Mouse (Mus musculus) liver, embryonic 14.5 days (tissue): ENCODE measurements around the gene Apobec1. TPM values are rescaled to one million over a fixed set of nuclear protein-coding genes. Genes with fewer than 3 reads are reported as not detected.

Source experiments
- ATAC-seq: fragments of 200-750 bp; cut with Nextera tagmentation; 2 replicates; pipeline ENCODE4 v1.8.0; 2017; ENCODE audit warnings: moderate number of reproducible peaks, mild to moderate bottlenecking, moderate library complexity; ENCODE audit not compliant: insufficient read depth
- DNase-seq, 3 experiments: peaks; one replicate each; pipeline ENCODE4 v3.0.0-alpha.2; 2012 to 2013; ENCODE audit warnings: low read depth in 3 of 3, low spot score in 3 of 3
- H3K27ac ChIP-seq: fragments of 300-500 bp; sonication (generic); 2 replicates; pipeline ENCODE4 v1.5.1; 2014; ENCODE audit warnings: moderate library complexity, mild to moderate bottlenecking, control low read depth, inconsistent platforms
- H3K27me3 ChIP-seq: fragments of 300-500 bp; sonication (generic); 2 replicates; pipeline ENCODE4 v1.6.1; 2014; ENCODE audit warnings: mild to moderate bottlenecking, low read length, moderate library complexity; ENCODE audit not compliant: control insufficient read depth, insufficient read depth
- H3K36me3 ChIP-seq: fragments of 300-500 bp; sonication (generic); replicated peaks from 2 replicates; pipeline ENCODE4 v1.6.1; 2014; ENCODE audit warnings: low read depth; ENCODE audit not compliant: control insufficient read depth, insufficient read depth
- H3K4me1 ChIP-seq, 2 experiments: fragments of 200-500 bp in 1 of 2; fragments of 300-500 bp in 1 of 2; sonication (generic) in 1 of 2; replicated peaks; 2 replicates each; pipeline ENCODE4 v1.6.1; 2012 to 2014; ENCODE audit warnings: antibody characterized with exemption in 1 of 2, inconsistent platforms in 1 of 2, low read length in 1 of 2; ENCODE audit not compliant: control insufficient read depth in 2 of 2, insufficient read depth in 2 of 2
- H3K4me2 ChIP-seq: fragments of 300-500 bp; sonication (generic); 2 replicates; pipeline ENCODE4 v1.6.1; 2014; ENCODE audit warnings: low read depth, mild to moderate bottlenecking, control low read depth, moderate library complexity
- H3K4me3 ChIP-seq, 2 experiments: fragments of 200-500 bp in 1 of 2; fragments of 300-500 bp in 1 of 2; sonication (generic) in 1 of 2; 2 replicates each; pipeline ENCODE4 v1.5.1; 2012 to 2014; ENCODE audit warnings: low read depth in 2 of 2, low read length in 2 of 2, mild to moderate bottlenecking in 2 of 2, control low read depth in 1 of 2, inconsistent platforms in 1 of 2, moderate library complexity in 1 of 2; ENCODE audit not compliant: insufficient read depth in 1 of 2
- H3K9ac ChIP-seq: fragments of 300-500 bp; sonication (generic); replicated peaks from 2 replicates; pipeline ENCODE4 v1.6.1; 2014; ENCODE audit warnings: mild to moderate bottlenecking, control low read depth, moderate library complexity
- H3K9me3 ChIP-seq: fragments of 300-500 bp; sonication (generic); 2 replicates; pipeline ENCODE4 v1.6.1; 2016; ENCODE audit warnings: low read length, mixed read lengths; ENCODE audit not compliant: control insufficient read depth
- CTCF ChIP-seq: IDR thresholded peaks from 2 replicates; pipeline ENCODE4 v1.5.1; 2016; ENCODE audit warnings: antibody characterized with exemption, low read depth, control low read depth
- EP300 ChIP-seq: IDR thresholded peaks from 2 replicates; pipeline ENCODE4 v1.6.1; 2016; ENCODE audit warnings: antibody characterized with exemption, low read depth
- WGBS: fragments of 180-500 bp; shearing (Covaris S2); extraction: QIAGEN DNeasy Blood & Tissue Kit; methylation state at CpG from one replicate; pipeline ENCODE4 v1.1.7; 2014; ENCODE audit not compliant: insufficient replicate concordance; 5-methylcytosine and 5-hydroxymethylcytosine counted together
- polyA plus RNA-seq, 2 experiments: library from polyadenylated mRNA; depleted of rRNA in 1 of 2; stranded (reverse) in 1 of 2; unstranded in 1 of 2; fragments of >200 nt; fragmentation: Nextera tagmentation in 1 of 2; extraction: Ambion mirVana in 1 of 2; gene quantifications; 2 replicates each; pipeline versions ENCODE4 v1.2.1 to v1.2.3; 2012 to 2014

Gene Apobec1
- polyA plus RNA-seq, 2 experiments, result 4.2 to 4.3 TPM

DNA sequence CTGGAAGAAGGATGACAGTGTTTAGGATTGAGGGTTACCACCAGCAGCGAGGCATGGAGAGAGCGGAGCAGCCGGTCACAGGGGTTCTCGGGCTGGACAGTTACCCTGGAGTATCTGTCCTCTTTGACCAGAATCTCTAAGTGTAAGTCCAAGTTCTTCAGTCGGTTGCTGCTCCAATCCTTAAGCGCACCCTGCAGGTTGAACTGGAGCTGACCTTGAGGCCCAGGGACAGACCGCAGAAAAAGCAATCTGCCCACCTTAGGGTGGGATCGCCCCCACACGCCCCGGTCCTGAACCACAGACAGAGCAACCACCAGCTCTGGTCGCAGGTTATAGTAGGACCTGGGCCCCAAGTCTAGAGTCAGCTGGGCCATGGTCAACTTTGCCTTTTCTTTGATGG, 4.4 kb upstream of the Apobec1 start:
- Histone ChIP-seq H3K4me2 (no peak overlapping the region), H3K4me3 (no peak overlapping the region)
- no peak for ATAC-seq

DNA sequence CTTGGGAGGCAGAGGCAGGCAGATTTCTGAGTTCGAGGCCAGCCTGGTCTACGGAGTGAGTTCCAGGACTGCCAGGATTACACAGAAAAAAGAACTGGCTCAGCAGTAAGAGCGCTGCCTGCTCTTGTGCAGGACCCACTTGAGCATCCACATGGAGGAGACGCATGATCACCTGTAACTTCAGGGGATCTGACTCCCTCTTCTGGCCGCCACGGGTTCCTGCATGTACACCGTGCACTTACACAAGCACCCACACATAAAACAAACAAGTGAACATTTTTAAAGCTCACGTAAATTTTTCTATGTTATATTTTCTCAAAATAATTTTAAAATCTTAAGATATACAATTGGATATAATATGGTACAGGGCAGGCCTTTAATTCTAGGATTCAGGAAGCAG, 3.2 kb upstream of the Apobec1 start:
- 69% methylated on average over 8 of the region's 8 CpGs for WGBS
- H3K27ac ChIP-seq, result no peak overlapping the region
- H3K4me1 ChIP-seq, result peaks cover 0 to 9% of the 10 kb centered on the region in 2 experiments; a peak in 2 of 4 replicates
- no peaks in the 10 kb centered on the region for H3K27me3 ChIP-seq
- H3K4me2 ChIP-seq, result no peak overlapping the region
- no peaks in the 10 kb centered on the region for H3K36me3 ChIP-seq
- DNase-seq (no peak), ATAC-seq (no peak)
- no peak overlapping the region for H3K4me3 ChIP-seq
- H3K9ac ChIP-seq, result no peak overlapping the region
- no peaks in the 10 kb centered on the region for H3K9me3 ChIP-seq
- TF ChIP-seq CTCF (peak; percentile 68), EP300 (no peak)

More for the DNA sequence above, 4.4 kb upstream of the Apobec1 start:
- H3K27ac ChIP-seq, result no peak overlapping the region
- TF ChIP-seq EP300, result no peak
- no peak for TF ChIP-seq CTCF
- H3K9ac ChIP-seq, result no peak overlapping the region
- no peaks in the 10 kb centered on the region for H3K27me3 ChIP-seq
- no peaks in the 10 kb centered on the region for H3K36me3 ChIP-seq
- H3K9me3 ChIP-seq, result no peaks in the 10 kb centered on the region
- WGBS, result 83% methylated on average over 11 of the region's 11 CpGs
- H3K4me1 ChIP-seq, result peaks cover 0 to 9% of the 10 kb centered on the region in 2 experiments; a peak in 2 of 4 replicates
- no peak for DNase-seq

DNA sequence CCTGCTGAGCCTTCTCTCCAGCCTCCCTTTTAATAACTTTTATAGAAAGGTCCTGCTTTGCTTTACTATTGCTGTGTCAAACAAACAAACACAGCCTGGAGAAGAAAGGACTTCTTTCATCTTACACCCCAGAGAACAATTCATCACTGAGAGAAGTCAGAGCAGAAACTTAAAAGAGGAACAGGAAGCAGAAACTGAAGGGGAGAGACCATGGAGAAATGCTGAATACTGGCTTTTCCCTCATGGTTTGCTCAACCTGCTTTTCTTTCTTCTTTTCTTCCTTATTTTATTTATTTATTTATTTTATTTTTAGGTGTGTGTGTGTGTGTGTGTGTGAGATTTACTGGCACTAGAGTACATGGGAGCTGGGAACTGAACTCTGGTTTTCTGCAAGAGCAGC, 2.0 kb upstream of the Apobec1 start:
- TF ChIP-seq EP300 (no peak), CTCF (no peak)
- Histone ChIP-seq H3K27ac (no peak overlapping the region), H3K9me3 (no peaks in the 10 kb centered on the region), H3K27me3 (no peaks in the 10 kb centered on the region), H3K36me3 (no peaks in the 10 kb centered on the region), H3K4me2 (no peak overlapping the region), H3K4me3 (no peak overlapping the region), H3K9ac (no peak overlapping the region), H3K4me1 (peaks cover 0 to 6% of the 10 kb centered on the region in 2 experiments; a peak in 2 of 4 replicates)
- DNase-seq (no peak), ATAC-seq (no peak)

DNA sequence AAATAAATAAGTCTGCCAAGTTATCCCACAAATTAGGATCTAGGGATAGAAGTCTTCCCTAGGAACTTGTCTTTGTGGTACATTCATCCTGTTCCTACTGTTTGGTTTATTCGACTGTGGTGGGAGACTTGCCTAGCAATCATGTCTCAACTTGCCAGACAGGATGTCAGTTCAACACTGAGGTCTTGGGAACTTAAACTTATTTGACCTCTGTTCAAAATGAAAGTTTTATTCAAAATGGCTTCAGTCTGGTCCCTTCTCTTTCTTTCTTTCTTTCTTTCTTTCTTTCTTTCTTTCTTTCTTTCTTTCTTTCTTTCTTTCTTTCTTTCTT, 713 bp upstream of the Apobec1 start:
- peaks cover 0 to 2% of the 10 kb centered on the region in 2 experiments; a peak in 1 of 4 replicates for H3K4me1 ChIP-seq
- no peak for ATAC-seq
- TF ChIP-seq CTCF, result no peak
- no peak for TF ChIP-seq EP300
- H3K36me3 ChIP-seq, result no peaks in the 10 kb centered on the region
- H3K27ac ChIP-seq, result no peak overlapping the region; the same call in 1 of the 2 replicates
- DNase-seq, result no peak
- no peaks in the 10 kb centered on the region for H3K9me3 ChIP-seq
- H3K4me3 ChIP-seq, result peak overlapping the region in 1 of 2 experiments; percentile 68; a peak in 2 of 4 replicates
- 7% methylated on average over 1 of the region's 1 CpGs for WGBS
- peak overlapping the region; percentile 82 for H3K4me2 ChIP-seq
- H3K27me3 ChIP-seq, result no peaks in the 10 kb centered on the region
- H3K9ac ChIP-seq, result peak overlapping the region; percentile 74

DNA sequence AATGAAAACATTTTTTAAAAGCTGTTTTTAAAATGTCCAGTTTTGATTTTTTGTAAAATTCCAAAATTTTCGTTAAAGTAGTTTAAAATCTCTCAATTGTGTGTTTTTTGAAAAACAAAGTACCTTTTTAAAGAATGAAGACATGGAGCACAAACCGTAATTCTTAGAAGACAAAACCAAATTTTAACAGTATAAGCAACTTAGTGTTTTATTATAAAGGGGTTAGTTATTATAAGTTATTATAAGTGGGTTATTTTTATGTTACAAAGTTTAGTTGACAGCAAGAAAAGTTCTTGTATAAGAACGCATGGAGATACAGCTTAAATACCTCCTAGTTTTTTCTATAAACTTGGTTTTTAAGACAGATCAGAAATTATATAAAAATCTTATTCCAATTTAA, 629 bp downstream of the Apobec1 start:
- Histone ChIP-seq H3K9ac (peak overlapping the region; percentile 74), H3K27me3 (no peaks in the 10 kb centered on the region), H3K36me3 (no peaks in the 10 kb centered on the region), H3K9me3 (no peaks in the 10 kb centered on the region), H3K4me3 (peak overlapping the region; percentile 68 to 97; a peak in 3 of 4 replicates), H3K4me1 (peaks cover 0 to 2% of the 10 kb centered on the region in 2 experiments; a peak in 1 of 4 replicates), H3K4me2 (peak overlapping the region; percentile 82), H3K27ac (no peak overlapping the region)
- no peak for DNase-seq
- no peak for ATAC-seq
- TF ChIP-seq CTCF, result no peak
- no peak for TF ChIP-seq EP300
- WGBS, result 50% methylated on average over 3 of the region's 3 CpGs
